Mouse (Mus musculus): ENCODE data around the gene Epb41l5. TPM values are rescaled to one million over a fixed set of nuclear protein-coding genes. Genes with fewer than 3 reads are reported as not detected.

The Epb41l5 gene
- polyA plus RNA-seq, 1 experiment = 1.6 TPM

DNA sequence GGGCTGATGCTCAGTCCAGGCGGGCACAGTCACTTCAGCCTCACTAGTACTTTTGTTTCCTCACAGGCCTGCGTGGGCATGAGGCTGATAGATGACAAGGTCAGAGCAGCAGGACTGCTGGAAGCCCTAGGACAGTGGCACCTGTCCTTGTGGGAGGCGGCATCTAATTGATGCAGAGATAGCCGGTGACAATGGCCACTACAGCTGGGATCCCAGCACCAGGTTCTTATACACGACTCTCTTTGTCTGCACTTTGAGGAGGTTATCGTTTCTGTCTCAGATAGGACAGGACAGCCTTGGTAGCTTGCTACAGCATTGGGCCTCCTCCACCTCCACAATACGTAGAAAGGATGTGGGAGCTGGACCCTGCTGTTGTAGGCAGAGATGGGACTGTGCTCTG, 125.4 kb downstream of the Epb41l5 start:
- 99% methylated on average over 7 of the region's 7 CpGs for WGBS
- no peak for DNase-seq
- Histone ChIP-seq H3K4me1 (replicated peaks; ENCODE audit: control insufficient read depth, insufficient read depth, low read length) (peaks cover 33% of the 10 kb centered on the region), H3K27me3 (ENCODE audit: control insufficient read depth, insufficient read depth, low read length) (no peaks in the 10 kb centered on the region), H3K36me3 (ENCODE audit: control insufficient read depth, insufficient read depth, low read length) (peaks cover 4% of the 10 kb centered on the region; the same call in 1 of the 2 replicates), H3K27ac (ENCODE audit: control insufficient read depth, insufficient read depth, low read length) (no peak overlapping the region), H3K4me3 (ENCODE audit: control insufficient read depth, insufficient read depth, low read length) (no peak overlapping the region)
- no peak for TF ChIP-seq CTCF (IDR thresholded peaks at IDR 0.05; ENCODE audit: borderline replicate concordance, control insufficient read depth, extremely low read depth, insufficient read depth, low read length, poor library complexity)
- TF ChIP-seq POLR2A (IDR thresholded peaks at IDR 0.05; ENCODE audit: control insufficient read depth, extremely low read depth, insufficient read depth, low read length, poor library complexity) = no peak

- peaks cover 4% of the 10 kb centered on the region; the same call in 1 of the 2 replicates for H3K36me3 ChIP-seq (ENCODE audit: control insufficient read depth, insufficient read depth, low read length)
- 87% methylated on average over 4 of the region's 4 CpGs for WGBS
- no peak for DNase-seq
- no peaks in the 10 kb centered on the region for H3K27me3 ChIP-seq (ENCODE audit: control insufficient read depth, insufficient read depth, low read length)
- no peak for TF ChIP-seq POLR2A (IDR thresholded peaks at IDR 0.05; ENCODE audit: control insufficient read depth, extremely low read depth, insufficient read depth, low read length, poor library complexity)
- TF ChIP-seq CTCF (IDR thresholded peaks at IDR 0.05; ENCODE audit: borderline replicate concordance, control insufficient read depth, extremely low read depth, insufficient read depth, low read length, poor library complexity) = no peak
- H3K4me1 ChIP-seq (replicated peaks; ENCODE audit: control insufficient read depth, insufficient read depth, low read length) = peaks cover 39% of the 10 kb centered on the region
- H3K27ac ChIP-seq (ENCODE audit: control insufficient read depth, insufficient read depth, low read length) = no peak overlapping the region
- no peak overlapping the region for H3K4me3 ChIP-seq (ENCODE audit: control insufficient read depth, insufficient read depth, low read length)
These were observed 126.1 kb downstream of the Epb41l5 start for GRCm38 (mm10) chr1:119522726-119523125.

DNA sequence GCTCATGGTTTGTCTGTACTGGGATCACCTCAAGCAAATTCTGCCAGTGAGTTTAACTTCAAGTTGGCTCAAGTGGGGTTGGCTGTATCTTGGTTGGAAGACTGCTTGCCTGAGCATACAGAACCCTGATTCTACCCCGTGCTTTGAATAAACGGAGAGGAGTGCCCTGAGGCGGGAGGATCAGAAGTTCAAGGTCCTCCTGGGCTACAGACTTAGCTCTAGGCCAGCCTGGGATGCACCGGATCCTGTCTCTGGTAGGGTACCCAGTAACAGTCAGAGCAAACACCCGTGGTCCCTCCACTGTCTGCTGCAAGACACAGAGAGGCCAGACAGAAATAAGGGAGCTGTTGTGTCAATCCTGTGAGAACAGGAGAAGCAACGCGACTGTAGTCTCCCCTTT, 127.1 kb downstream of the Epb41l5 start:
- Histone ChIP-seq H3K36me3 (ENCODE audit: control insufficient read depth, insufficient read depth, low read length) (no peaks in the 10 kb centered on the region), H3K4me3 (ENCODE audit: control insufficient read depth, insufficient read depth, low read length) (no peak overlapping the region), H3K27me3 (ENCODE audit: control insufficient read depth, insufficient read depth, low read length) (no peaks in the 10 kb centered on the region), H3K4me1 (replicated peaks; ENCODE audit: control insufficient read depth, insufficient read depth, low read length) (peaks cover 35% of the 10 kb centered on the region), H3K27ac (ENCODE audit: control insufficient read depth, insufficient read depth, low read length) (no peak overlapping the region)
- no peak for DNase-seq
- TF ChIP-seq CTCF (IDR thresholded peaks at IDR 0.05; ENCODE audit: borderline replicate concordance, control insufficient read depth, extremely low read depth, insufficient read depth, low read length, poor library complexity) (no peak), POLR2A (IDR thresholded peaks at IDR 0.05; ENCODE audit: control insufficient read depth, extremely low read depth, insufficient read depth, low read length, poor library complexity) (no peak)
- 98% methylated on average over 7 of the region's 7 CpGs for WGBS

- Histone ChIP-seq H3K4me3 (ENCODE audit: control insufficient read depth, insufficient read depth, low read length) (no peak overlapping the region), H3K36me3 (ENCODE audit: control insufficient read depth, insufficient read depth, low read length) (no peaks in the 10 kb centered on the region), H3K27ac (ENCODE audit: control insufficient read depth, insufficient read depth, low read length) (no peak overlapping the region), H3K27me3 (ENCODE audit: control insufficient read depth, insufficient read depth, low read length) (no peaks in the 10 kb centered on the region), H3K4me1 (replicated peaks; ENCODE audit: control insufficient read depth, insufficient read depth, low read length) (peaks cover 30% of the 10 kb centered on the region)
- WGBS = 82% methylated on average over 2 of the region's 2 CpGs
- TF ChIP-seq CTCF (IDR thresholded peaks at IDR 0.05; ENCODE audit: borderline replicate concordance, control insufficient read depth, extremely low read depth, insufficient read depth, low read length, poor library complexity) (no peak), POLR2A (IDR thresholded peaks at IDR 0.05; ENCODE audit: control insufficient read depth, extremely low read depth, insufficient read depth, low read length, poor library complexity) (no peak)
- DNase-seq = no peak
These were observed 127.8 kb downstream of the Epb41l5 start for GRCm38 (mm10) chr1:119521029-119521428.

DNA sequence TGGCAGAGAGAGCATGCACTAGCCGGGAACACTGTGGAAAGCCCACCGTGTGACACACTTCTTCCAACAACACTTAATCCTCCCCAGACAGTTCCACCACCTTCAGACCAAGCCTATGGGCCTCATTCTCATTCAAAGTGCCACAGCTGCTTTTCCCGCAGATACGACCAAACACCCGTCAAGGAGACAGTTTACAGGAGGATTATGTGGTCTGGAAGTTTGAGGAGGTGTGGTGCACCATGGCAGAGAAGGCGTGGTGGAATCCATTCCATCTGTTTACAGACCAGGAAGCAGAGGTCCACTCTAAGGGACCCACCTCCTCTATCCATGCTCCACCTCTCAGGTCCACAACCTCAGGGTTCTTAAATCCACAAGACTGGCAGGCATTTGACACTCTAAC, 129.5 kb downstream of the Epb41l5 start:
- WGBS = 93% methylated on average over 6 of the region's 6 CpGs
- H3K4me3 ChIP-seq (ENCODE audit: control insufficient read depth, insufficient read depth, low read length) = no peak overlapping the region
- H3K27ac ChIP-seq (ENCODE audit: control insufficient read depth, insufficient read depth, low read length) = no peak overlapping the region
- H3K36me3 ChIP-seq (ENCODE audit: control insufficient read depth, insufficient read depth, low read length) = no peaks in the 10 kb centered on the region
- DNase-seq = no peak
- TF ChIP-seq POLR2A (IDR thresholded peaks at IDR 0.05; ENCODE audit: control insufficient read depth, extremely low read depth, insufficient read depth, low read length, poor library complexity) (no peak), CTCF (IDR thresholded peaks at IDR 0.05; ENCODE audit: borderline replicate concordance, control insufficient read depth, extremely low read depth, insufficient read depth, low read length, poor library complexity) (no peak)
- H3K4me1 ChIP-seq (replicated peaks; ENCODE audit: control insufficient read depth, insufficient read depth, low read length) = peaks cover 18% of the 10 kb centered on the region
- H3K27me3 ChIP-seq (ENCODE audit: control insufficient read depth, insufficient read depth, low read length) = no peaks in the 10 kb centered on the region

- Histone ChIP-seq H3K4me3 (ENCODE audit: control insufficient read depth, insufficient read depth, low read length) (no peak overlapping the region), H3K27ac (ENCODE audit: control insufficient read depth, insufficient read depth, low read length) (no peak overlapping the region), H3K36me3 (ENCODE audit: control insufficient read depth, insufficient read depth, low read length) (no peaks in the 10 kb centered on the region), H3K4me1 (replicated peaks; ENCODE audit: control insufficient read depth, insufficient read depth, low read length) (peaks cover 18% of the 10 kb centered on the region), H3K27me3 (ENCODE audit: control insufficient read depth, insufficient read depth, low read length) (no peaks in the 10 kb centered on the region)
- TF ChIP-seq CTCF (IDR thresholded peaks at IDR 0.05; ENCODE audit: borderline replicate concordance, control insufficient read depth, extremely low read depth, insufficient read depth, low read length, poor library complexity) = no peak
- no peak for TF ChIP-seq POLR2A (IDR thresholded peaks at IDR 0.05; ENCODE audit: control insufficient read depth, extremely low read depth, insufficient read depth, low read length, poor library complexity)
- no peak for DNase-seq
These were observed 130.0 kb downstream of the Epb41l5 start for GRCm38 (mm10) chr1:119518786-119519185.

- Histone ChIP-seq H3K27me3 (ENCODE audit: control insufficient read depth, insufficient read depth, low read length) (no peaks in the 10 kb centered on the region), H3K27ac (ENCODE audit: control insufficient read depth, insufficient read depth, low read length) (peak overlapping the region; percentile 26; the same call in 1 of the 2 replicates), H3K4me3 (ENCODE audit: control insufficient read depth, insufficient read depth, low read length) (no peak overlapping the region), H3K4me1 (replicated peaks; ENCODE audit: control insufficient read depth, insufficient read depth, low read length) (peaks cover 18% of the 10 kb centered on the region), H3K36me3 (ENCODE audit: control insufficient read depth, insufficient read depth, low read length) (no peaks in the 10 kb centered on the region)
- DNase-seq = no peak
- WGBS = 81% methylated on average over 7 of the region's 7 CpGs
- TF ChIP-seq CTCF (IDR thresholded peaks at IDR 0.05; ENCODE audit: borderline replicate concordance, control insufficient read depth, extremely low read depth, insufficient read depth, low read length, poor library complexity) (no peak), POLR2A (IDR thresholded peaks at IDR 0.05; ENCODE audit: control insufficient read depth, extremely low read depth, insufficient read depth, low read length, poor library complexity) (no peak)
These were observed 130.7 kb downstream of the Epb41l5 start for GRCm38 (mm10) chr1:119518060-119518459.

All from thymus, adult 2 months (tissue).